Mouse (Mus musculus) T-helper 1 cell (primary cell): ENCODE data around the gene Dnajc8.
"Not testable (repeated sequence)": the region's sequence is repeated elsewhere in the genome, so short reads cannot be mapped to it uniquely, and the experiment has no call there.

Experiments used
- in situ Hi-C: fragments of 300-600 bp; cut with MboI, MseI; formaldehyde crosslinking; loops from one replicate; pipeline ENCODE4 v1.15.1; 2025; ENCODE audit warnings: high pct_unique_total_duplicates

The Dnajc8 gene

DNA sequence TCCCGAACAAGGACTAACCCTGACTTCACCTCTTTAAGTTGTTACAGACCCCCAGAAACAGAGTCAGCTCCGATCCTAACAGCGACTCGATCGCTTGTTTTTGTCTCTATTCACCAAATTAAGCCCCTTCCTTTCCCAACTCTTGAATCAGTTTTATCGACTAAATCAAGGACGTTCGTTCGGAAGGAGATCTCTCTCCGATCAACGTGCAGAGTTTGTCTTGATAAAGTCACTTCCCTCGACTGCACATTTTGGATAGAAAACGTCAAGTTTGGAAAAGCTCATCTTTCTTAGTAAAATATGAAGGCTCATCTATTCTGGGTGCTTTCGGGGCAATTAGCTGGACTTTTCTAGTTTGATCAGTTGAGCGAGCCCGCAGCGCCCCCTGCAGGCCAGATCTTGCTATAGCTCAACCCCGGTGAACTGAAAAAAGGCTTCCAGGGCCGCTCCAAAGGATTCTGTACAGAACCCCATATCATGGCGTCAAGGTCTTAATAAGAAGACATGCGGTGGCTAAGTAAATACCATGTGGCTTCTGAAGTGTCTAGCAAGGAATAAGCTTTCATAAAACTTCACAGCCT lies 20.7 kb upstream of the Dnajc8 start:
- in situ Hi-C loops, result no loop called here

DNA sequence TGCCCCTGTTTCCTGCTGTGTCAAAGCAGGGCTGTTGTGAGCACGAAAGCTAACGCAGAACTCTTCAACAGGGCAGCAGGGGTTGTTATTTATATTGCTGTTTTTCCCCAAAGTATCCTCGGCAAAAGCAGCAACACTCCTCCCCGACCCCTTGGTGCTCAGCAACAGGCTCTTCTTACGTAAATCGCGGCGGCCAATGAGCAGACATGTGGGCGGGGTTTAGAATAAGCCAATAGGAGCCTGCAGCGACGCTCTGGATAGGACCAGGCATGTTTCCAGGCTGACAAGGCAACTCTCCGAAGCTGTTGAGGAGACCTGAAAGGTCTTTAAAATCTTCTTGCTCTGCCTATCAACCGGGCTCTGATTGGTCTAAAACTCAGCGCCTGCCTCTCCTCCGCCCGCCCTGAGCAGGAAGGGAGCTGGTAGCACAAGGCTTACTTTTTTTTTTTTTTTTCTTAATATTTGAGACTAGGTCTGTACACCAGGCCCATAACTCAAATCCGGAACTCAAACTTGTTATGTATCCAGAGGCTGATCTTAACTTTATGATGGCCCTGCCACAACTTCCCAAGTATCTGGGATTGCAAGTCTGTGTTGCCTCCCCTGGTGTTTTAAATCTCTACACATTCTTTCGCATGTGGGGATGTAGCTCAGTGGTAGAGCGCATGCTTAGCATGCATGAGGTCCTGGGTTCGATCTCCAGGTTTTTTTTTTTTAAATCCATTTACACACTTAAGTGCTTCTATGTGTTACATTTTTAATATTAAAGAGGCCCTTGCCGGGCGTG lies 19.8 kb upstream of the Dnajc8 start:
- in situ Hi-C loops, result no loop called here

DNA sequence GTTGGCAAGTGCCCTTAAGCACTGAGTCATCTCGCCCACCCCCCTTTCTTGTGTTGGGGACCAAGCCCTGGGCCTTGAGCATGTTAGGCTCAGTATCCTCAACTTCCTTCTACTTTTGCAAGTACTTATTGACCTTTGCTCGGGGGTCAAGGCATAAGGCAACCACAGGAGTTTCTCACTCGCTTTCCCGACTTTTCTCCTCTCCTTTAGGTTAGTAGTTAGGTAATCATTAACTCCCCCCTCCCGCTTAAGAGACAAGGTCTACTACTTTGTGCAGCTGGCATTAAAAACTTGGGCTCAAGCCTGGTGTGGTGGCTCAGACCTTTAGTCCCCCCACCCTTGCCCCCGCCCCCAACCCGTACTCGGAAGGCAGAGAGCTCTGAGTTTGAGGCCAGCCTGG lies 17.3 kb upstream of the Dnajc8 start:
- in situ Hi-C loops, result no loop called here

DNA sequence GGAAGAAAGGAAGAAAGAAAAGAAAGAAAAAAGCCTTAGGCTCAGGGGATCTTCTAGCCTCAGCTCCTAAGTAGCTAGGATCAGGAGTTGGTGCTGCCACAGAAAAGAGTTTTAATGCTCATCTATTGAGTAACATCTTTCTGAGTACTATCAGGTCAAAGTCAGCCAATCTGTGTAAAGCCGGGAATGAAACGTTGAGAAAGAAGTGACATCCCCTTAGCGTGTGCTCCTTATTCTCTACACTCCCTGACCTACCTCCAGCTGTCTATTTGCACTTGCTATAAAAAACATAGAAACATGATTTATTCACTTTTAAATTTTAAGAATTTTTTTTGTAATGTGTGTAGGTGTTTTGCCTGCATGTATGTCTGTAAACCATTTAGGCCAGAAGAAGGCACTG lies 16.2 kb upstream of the Dnajc8 start:
- in situ Hi-C loops, result no loop called here

DNA sequence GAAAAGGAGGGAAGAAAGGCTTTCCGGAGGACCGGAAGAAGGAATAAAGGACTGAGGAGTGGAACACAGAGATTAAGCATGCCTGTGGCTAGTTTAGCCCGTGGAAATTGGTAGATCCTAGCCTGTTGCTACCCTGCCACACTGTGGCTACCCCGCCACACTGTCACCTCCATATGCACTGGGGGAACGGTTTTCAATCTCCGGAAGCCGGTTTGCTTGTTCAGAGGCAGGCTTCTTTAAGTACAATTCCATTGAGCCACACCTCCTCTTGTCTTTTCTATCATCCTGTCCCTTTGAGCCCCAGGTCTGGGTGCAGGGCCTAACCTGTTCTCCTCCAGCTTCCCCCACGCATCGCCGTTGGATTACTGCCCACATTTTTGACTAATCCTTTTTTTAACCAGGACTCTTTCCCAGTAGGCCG lies 11.0 kb upstream of the Dnajc8 start:
- in situ Hi-C loops, result no loop called here

DNA sequence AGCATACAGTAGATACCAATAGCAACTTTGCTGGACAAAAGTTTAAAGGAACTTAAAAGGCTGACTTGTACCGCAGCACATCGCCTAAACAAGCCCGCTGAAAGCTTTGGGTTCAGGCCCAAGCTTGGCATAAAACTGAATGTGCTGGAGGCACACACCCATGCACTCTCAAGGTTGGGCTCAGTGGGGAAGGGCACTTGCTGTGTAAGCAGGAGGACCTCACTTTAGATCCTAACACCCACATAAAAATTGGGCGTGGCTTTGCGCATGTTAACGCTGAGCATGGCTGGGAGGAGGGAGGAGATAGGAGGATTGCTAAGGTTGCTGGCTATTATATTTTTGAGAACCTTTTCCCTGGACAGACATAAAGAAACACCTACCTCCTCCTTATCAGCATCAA lies 10.5 kb upstream of the Dnajc8 start:
- in situ Hi-C loops, result no loop called here

DNA sequence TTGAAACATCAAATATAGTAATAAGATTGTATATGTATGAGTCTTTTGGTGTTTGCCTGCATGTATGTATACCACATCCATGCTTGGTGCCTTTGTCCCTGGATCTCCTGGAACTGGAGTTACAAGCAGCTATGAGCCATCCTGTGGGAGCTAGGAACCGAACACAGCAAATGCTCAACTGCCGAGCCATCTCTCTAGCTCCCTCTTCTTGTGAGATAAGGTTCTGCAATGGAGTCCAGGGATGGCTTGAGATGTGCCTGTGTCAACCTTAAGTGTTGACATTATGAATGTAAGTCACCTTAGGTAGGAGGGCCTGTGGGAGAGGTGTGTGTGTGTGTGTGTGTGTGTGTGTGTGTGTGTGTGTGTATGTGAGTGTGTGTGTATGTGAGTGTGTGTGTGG lies 8.7 kb upstream of the Dnajc8 start:
- in situ Hi-C loops, result no loop called here

DNA sequence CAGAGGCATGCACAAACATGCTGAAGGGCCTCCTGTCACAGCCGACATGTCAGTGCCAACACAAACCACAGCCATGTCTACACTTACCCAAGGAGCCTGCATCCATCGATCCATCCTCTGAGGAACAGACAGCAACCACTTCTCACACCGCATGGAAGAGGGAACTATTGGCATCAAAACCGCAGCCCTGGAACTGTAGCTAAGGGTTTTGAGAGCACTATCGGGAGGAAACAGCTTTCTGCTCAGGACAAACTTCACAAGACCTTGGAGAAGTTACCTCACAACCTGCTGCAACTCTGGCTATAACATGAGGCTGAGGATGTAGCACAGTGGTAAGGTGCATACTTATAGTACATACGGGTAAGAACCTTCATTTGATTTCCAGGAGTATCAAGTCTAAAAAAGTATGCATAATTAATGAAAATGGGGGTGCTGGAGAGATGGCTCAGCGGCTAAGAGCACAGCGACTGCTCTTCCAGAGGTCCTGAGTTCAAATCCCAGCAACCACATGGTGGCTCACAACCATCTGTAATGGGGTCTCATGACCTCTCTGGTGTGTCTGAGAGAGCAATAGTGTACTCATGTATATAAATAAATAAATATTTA lies 7.3 kb upstream of the Dnajc8 start:
- in situ Hi-C loops, result no loop called here

DNA sequence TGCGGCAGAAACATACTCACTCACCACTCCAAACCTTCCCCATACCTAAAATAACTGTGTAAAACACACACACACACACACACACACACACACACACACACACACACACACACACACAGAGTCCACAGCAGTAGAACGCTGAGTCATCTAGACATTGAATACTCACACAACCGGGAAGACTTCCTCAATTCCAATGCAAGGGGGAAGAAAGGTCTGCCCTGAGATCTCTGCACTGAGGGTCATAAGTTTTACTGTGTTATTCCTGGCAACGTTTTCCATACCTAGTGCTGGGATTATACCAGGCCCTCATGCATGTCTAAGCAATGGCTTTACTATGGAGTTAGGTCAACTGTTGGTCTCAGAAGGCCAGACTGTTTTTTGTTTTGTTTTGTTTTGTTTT lies 6.0 kb upstream of the Dnajc8 start:
- in situ Hi-C loops, result no loop called here

DNA sequence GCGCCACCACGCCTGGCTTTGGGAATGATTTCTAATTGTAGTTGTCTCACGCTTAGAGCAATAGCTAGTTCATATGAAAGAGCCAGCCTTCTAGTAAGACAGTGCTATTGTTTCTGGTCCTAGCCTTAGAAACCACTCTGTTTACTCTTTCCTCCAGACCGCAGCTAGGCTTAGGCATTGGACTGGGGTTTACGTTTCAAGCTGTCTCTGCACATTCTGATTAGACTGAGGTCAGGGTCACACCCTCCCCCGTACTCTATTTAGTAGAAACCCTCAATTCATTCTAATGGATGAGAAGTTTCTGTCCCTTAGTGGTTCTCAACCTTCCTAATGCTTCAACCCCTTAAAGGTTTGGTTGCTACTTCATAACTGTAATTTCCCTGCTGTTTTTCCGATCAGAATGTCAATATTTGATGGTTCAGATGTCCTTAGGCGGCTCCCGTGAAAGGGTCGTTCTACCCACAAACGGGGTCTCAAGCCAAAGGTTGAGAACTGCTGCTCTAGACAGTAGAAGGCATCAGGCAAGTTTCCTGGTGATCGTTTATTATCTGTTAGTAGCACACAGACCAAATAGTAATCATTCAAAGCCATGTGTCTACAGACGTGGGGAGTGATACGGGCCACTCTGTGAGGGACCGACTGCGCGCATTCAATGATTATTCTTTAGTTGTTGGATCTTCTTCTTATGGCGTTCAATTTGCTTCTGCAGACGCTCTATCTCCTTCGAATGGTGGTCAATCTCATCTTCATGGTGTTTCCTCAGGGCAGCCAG lies 5.1 kb upstream of the Dnajc8 start:
- in situ Hi-C loops, result loop anchor here (5.0 kb wide), 1 partner anchor 107 kb away; the partner anchor contains the start of gene Eya3

DNA sequence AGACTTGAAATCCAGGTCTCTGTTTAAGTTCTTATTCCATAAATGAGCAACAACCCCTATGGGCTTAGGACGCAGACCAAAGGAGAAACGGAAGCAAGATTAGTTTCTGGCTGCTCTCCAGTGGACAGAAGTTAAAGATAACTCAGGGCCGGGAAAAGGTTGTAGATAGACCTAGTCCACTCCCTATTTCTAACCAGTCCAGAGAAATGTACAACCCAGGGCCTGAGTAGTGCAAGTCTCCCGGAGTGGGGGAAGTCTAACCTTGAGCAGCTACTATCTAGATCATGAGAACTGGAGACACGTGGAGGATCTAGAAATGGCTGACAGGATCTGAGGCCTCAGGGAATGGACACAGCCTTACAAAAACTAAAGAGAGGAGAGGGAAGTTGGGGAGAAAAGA lies 2.9 kb upstream of the Dnajc8 start:
- in situ Hi-C loops, result loop anchor here (5.0 kb wide), 1 partner anchor 105 kb away; the partner anchor contains the start of gene Eya3

DNA sequence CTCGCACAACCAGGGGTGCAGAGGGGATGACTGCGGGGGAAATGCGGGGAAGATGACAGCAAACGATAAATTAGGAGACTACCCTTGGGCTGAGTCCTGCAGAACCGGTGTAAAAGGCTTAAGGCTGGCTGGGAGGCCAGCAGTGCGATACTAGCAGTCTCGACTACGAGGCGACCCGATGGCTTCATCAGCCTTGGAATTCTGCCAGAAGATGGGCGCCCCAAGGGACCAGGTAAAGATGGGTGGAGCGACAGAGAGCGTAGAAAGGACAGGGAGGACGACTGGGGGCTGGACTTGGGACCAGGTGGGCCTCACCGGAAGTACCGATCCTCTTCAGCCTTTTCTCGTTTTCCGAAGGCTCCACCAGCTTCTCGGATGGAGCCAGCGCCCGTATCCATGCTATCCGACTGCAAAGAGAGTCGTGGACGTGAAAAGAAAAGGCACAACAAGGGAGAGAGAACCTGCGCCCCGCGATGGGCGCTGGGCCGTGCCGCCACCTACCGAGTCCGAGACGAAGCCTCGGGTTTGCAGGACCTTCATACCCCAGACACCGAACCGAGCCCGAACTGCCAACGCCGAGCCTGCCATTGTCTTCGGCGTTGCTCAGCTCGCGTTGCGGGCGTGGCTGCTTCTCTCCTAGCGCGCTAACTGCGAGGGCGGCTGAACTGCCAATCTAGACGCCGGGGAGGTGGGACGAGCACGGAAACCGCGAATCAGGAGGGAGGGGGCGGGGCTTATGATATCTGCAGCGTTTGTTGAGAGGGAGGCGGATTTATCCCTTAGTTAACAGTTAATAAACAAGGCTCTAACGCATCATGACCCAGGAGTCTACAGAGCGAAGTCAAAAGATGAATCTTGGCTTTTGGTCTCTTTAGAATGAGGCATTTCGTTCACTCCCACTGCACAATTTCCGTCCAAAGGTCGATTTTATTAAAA lies 2.1 kb upstream of the Dnajc8 start, which contains the start of gene Atpif1:
TSS of gene Atpif1 (minus strand) at position 679 of the 936 bp plus-strand sequence.
- in situ Hi-C loops, result loop anchor here (5.0 kb wide), 1 partner anchor 104 kb away; the partner anchor contains the start of gene Eya3

DNA sequence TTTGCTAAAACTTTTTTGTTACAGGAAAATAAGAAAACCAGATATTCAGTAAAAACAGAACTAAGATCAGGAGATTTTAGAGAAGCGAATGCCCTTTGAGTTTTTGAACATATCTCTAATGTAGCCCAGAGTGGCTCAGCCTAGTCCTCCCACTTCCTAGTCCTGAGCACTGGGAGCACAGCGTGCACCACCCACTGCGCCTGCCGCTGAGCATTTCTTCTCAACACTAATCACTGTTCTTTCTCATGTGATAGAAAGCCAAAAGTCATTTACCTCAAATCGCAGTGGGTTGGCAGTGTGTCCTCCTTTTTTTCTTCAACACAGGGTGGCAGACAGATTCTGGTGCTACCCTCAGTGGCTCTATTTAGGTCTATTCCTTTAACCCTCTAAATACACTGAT lies 4.1 kb downstream of the Dnajc8 start:
- in situ Hi-C loops, result no loop called here

DNA sequence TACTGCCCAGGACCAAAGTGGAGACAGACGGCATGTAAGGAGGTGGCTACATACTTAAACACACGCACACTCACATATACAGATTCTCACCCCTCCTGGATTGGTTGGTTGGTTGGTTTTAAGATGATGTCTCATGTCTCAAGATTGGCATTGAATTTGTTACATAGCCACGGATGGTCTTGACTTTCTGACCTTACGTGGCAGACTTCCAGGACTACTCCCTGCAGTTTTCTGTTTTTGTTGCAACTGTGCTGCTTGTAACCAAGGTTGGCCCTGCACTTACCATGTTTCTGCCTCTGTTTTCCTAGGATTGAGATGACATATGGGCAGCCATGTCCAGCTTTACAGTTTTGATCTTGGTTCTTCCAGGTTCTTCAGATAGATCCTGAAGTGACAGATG lies 6.1 kb downstream of the Dnajc8 start:
- in situ Hi-C loops, result no loop called here

DNA sequence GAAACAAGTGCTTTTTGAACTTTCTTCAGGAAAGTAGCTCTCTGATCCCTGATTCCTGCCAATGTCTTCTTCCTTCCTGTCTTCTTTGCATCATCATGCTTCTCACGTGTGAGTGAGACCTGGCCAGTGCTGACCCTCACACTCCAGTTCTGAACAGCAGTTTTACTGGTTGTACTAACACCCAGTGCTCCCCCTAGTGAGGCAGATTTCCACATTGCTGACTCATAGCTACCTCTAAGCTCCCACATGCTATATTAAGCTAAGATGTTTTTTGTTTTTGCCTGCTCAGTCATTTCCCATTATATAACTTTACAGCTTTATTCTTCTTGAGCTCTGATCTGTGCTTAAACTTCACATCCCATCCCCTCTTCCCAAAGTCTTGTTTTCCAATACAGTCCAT lies 7.4 kb downstream of the Dnajc8 start:
- in situ Hi-C loops, result no loop called here

DNA sequence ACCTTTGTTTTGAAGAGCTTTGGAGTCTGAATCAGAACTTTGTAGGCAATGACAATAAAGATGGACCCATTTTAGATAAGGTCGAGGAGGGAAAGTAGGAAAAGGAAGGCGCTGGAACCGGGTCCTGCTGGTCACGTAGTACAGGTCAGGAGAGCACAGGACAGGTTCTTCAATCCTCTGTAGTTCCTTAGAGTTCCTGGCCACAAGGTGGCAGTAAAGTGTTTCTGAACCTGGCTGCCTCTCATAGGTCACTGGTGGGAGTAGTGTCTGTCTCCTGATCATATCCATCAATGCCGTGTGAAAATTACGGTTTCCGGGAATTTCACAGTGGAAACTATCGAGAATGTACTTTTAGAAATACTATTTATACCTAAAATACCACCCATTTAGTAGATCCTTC lies 10.5 kb downstream of the Dnajc8 start:
- in situ Hi-C loops, result no loop called here

DNA sequence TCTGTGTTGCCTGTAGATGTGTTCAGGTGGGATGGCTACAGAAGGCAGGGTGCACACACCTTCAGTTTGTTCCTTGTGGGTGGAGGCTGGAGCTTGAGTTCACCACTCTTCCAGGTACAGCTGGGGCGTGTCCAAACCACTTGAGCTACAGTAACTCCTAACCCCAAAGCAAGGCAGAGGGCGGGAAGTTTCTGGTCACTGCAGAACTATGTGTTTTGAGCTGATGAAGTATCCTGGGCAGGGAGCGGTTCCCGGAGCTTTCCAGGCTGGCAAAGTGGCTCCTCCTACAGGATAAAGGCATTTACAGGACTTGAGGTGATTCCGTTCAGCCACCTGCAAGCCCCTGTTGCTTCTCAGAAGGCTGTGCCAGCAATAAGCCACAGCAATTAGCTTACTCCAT lies 18.9 kb downstream of the Dnajc8 start:
- in situ Hi-C loops, result no loop called here

DNA sequence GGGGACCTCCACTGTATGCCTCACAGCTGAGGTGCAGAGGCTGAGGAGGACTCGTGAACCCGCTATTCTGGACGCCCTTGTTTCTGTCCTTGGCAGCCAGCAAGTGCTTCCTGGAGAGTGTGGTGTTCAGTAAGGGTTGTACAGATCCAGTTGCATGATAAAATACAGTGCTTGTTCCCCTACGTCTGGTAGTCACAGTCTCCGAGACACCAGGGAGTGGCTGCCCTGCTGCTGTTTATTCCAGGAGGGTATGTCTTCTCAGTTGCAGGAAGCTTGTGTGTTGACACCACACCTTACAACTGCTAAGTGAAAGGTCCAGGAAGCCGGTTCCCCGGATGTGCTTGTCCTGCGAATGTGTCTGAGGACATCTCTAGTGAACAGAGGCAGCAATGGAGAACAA lies 19.3 kb downstream of the Dnajc8 start:
- in situ Hi-C loops, result no loop called here

DNA sequence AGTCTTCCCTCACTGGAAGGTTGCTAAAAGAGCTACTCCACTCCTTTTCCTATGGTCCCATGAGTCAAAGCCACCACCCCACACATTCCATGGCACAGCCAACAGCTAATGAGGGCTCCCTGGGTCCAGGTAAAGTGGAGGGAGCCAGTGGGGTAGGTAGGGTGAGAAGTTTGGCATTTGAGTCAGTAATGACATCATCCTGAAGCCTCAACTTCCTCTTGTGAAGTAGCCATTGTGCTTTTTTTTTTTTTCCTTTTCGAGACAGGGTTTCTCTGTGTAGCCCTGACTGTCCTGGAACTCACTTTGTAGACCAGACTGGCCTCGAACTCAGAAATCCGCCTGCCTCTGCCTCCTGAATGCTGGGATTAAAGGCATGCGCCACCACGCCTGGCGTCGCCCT lies 20.2 kb downstream of the Dnajc8 start:
- in situ Hi-C loops, result not testable (repeated sequence)

DNA sequence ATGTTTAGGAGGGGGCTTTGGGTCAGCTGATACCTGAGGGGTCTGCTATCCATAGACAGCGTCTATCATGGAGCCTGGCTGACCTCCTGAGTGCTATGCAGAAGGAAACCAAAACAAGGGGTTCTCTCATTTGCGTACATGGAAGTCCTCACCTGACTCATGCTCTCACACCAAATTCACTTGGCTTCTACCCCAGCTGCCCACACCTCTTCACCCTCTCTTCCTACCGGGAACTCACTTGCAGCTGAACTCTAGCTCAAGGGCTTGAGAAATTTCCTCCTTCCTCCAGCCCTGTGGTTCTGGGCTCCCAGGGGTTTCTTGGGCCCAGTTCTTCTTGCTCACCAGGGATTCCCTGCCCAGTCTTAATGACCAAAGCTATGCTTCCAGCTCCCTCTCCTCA lies 27.9 kb downstream of the Dnajc8 start:
- in situ Hi-C loops, result no loop called here

DNA sequence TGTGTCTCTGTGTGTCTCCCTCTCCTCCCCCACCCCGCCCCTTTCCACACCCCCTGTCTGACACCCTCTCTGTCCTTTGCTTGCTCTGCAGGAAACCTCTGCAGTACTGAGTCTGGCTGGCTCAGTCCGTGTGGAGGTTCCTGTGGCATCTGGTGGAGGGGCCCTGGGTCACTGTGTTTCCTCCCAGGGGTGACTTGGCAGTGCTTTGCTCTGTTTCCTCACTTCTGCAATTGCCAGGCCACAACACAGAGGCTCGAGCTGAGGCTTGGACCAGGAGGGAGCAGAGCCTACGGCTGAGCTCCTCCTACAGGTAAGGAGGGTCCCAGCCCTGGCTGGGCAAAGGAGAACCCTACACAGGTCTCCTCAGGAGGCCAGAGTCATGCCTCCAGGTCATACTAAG lies 28.6 kb downstream of the Dnajc8 start, which contains the start of gene Ptafr:
TSS of gene Ptafr (plus strand) at position 103 of the 400 bp plus-strand sequence.
- in situ Hi-C loops, result no loop called here
